Mouse (Mus musculus): Measurements from ENCODE around the gene 4930523C07Rik.

Gene 4930523C07Rik

GRCm38 (mm10) chr1:160045971-160046370 lies 1.8 kb downstream of the 4930523C07Rik start:
- no peak for DNase-seq (ENCODE audit: low read depth, low spot score)

DNA sequence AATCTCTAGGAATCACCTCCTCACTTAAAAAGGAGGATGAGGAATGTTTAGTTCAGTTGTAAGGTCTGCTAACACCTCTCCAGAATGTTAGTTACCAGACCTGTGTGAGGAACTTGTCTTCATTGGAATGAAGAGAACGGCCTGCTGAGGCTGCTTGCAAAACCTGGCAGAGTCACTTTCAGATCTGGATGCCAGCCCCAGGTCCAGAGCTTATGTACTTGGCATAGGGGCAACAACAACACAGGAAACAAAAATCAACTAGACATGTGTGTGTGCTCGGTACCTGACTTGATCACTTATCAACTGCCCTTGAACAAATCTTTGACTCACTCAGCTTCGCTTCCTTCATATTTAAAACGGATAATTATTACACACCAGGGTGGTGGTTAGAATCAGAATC lies 2.6 kb downstream of the 4930523C07Rik start:
- no peak for DNase-seq (ENCODE audit: low read depth, low spot score)

DNA sequence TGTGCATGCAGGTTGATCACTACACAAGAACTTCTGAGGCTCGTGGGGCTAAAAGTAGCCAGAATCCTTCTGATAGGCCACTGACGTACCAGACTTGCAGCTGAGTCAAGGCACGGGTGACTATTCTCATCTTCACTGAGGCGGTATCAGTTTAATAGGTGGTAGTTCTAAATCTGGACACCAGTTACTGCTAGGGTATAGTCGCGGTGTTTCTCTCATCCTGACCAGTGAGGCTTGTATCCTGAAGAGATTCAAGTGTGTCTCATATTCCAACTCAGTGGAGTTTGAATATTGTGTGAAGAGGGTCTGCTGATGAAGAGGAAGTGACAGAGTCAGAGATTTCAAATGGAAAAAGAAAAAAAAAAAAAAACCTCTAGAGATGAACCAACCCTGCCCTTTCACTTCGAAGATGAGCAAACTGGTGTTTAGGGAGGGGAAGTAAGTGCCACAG lies 3.3 kb downstream of the 4930523C07Rik start:
- DNase-seq (ENCODE audit: low read depth, low spot score) = no peak

- no peak for DNase-seq (ENCODE audit: low read depth, low spot score)
Measured at GRCm38 (mm10) chr1:160049131-160049880, 5.1 kb downstream of the 4930523C07Rik start.

GRCm38 (mm10) chr1:160050898-160051297 lies 6.7 kb downstream of the 4930523C07Rik start:
- no peak for DNase-seq (ENCODE audit: low read depth, low spot score)

DNA sequence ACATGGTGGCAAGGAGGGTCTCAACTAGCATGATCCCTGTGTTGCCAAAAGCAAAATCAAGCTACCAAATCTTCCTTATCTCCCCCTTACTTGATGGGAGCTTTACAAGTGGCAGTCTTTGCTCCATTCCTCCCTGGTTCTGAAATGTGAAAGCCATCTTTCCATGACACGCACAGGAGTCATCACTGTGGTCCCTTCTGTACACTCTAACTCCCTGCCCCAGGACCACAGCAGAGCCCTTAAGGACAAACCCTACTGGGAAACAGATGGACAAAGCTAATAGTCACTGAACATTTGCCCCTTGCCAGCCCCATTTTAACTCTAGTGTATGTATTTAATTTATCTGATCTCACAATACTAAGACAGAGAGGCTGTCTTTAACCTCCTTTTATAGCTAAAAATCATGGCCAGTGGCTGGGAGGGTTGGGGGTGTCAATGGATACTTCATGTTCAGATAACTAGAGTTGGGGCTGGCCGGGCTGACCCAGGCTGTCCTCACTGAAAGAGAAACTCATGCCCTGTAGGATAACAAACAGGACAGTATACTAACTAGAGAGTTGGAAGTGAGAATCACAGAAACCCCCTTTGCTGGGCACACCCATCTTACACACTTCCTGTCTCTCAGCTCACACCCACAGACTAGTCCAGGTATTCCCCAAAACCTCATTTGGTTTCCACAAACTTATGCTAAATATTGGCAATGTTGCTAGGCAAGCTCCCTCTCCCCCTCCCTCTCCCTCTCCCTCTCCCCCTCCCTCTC lies 8.6 kb downstream of the 4930523C07Rik start:
- DNase-seq (ENCODE audit: low read depth, low spot score) = no peak

DNA sequence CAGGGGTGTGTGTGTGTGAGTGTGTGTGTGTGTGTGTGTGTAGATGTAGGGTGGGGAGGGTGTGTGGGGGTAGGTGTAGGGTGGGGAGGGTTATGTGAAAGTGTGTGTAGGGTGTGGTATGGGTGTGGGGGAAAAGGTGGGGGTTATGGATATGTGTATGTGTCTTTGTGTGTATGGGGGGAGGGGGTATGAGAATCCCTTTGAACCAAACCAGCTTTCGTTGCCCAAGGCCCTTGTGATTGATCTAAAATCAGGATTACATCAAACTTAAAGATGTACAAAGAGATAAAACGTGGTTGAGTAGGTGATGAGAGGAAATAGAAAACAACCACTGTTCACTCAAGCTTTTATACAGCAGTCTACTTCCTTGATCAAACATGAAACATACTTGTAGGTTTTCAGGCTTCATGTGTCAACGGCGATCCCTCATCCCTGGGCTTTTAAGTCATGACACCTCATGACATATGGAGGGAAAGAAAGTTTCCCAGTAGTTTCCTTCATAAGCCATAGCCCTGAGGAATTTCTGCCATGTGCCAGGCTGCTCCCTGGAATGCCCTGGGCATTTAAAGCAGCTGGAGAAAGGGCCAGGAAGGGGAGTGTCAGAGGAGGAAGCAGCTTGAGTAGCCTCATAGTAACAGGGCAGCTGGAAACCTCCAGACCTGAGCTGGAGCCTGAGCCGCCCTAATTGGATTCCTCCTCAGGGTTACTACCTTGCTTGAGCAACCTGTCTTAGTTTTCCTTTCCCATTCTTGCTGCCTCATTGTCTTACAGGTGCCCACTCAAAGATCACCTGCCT lies 9.5 kb downstream of the 4930523C07Rik start:
- DNase-seq (ENCODE audit: low read depth, low spot score) = peak; percentile 71

DNA sequence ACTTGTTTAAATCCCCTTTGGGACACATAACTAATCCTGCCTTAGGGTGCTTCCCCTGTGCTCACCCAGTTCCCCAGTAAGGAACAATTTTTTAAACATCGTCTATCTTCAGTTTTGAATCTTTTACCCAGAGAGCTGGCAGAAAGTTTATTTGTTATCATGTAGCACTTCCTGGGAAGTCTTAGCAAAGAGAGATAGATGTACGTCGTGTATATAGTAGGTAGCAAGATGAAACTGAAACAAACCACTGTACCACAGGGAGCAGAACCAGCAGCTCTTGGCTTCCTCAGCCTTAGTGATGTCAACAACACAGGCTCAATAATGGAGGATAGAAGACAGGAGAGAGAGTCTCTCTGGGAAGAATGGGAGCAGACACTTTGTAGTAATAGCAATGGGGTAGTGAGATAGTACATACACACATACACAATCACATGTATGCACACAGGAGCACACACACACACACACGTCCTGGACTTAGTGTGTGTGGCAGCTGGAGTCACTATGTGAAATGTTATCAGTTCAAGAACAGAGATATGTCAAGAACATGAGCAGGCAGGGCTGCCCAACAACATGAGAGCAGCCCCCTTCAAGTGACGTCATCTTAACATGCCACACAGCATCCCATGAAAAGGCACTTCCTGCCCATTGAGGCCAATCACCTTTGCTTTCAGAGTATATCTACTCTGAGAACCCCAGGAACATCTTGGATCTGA lies 10.3 kb downstream of the 4930523C07Rik start:
- DNase-seq (ENCODE audit: low read depth, low spot score) = no peak

DNA sequence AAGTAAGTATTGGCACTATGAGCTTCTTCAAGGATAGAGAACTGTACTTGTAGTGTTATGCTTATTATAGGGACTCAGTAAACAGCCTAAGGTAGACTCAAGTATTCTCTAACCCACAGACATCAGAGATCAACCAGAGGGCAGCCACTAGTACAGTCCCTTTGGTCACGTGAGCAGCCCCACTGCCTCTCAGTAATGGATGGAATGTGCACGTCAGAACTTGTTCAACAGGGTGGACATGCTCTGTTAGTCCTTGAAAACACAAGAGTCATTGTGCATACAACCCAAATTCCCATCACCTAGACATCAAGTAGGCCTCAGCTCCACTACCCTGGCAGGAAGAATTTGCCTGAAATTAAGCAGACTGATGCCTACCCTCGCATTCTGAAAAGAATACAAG lies 13.5 kb downstream of the 4930523C07Rik start:
- DNase-seq (ENCODE audit: low read depth, low spot score) = no peak

DNA sequence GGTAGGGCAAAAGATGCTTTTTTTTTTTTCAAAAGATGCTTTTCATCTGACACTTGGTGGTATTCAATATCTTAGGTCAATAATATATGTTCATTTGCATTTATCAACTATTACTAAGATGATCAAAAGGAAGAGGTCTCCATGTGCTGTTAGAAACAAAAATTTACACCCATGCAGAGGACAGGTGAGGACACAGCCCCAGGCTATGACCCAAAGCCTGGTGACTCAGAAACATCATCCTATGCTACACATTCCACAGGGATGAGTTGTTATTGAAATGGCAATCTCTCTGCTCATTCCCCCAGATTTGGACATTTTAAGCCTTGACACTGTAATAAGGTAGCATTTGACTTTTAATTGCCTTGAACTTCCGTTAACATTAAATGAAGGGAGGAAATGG lies 15.7 kb downstream of the 4930523C07Rik start:
- peak; percentile 81 for DNase-seq (ENCODE audit: low read depth, low spot score)

GRCm38 (mm10) chr1:160060542-160060941 lies 16.4 kb downstream of the 4930523C07Rik start:
- DNase-seq (ENCODE audit: low read depth, low spot score) = peak; percentile 78

DNA sequence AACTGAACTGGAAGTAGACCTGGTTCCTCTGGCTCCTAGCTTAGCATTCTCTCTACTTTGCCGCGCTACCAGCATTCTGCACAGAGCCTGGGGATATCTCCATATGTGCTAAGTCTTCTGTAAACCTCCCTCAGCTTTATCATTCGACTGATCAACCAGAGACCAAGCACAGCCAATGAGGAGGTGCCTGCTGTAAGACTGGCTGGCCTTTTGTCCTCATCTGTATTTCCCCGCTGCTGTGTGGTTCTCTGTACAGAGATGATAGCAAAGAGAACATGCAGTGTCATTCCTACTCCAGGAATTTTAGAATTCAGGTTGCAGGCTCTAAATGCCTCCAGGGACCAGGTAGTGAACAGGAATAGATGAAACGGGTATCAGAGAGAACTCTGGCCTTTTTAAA lies 17.1 kb downstream of the 4930523C07Rik start:
- DNase-seq (ENCODE audit: low read depth, low spot score) = no peak

DNA sequence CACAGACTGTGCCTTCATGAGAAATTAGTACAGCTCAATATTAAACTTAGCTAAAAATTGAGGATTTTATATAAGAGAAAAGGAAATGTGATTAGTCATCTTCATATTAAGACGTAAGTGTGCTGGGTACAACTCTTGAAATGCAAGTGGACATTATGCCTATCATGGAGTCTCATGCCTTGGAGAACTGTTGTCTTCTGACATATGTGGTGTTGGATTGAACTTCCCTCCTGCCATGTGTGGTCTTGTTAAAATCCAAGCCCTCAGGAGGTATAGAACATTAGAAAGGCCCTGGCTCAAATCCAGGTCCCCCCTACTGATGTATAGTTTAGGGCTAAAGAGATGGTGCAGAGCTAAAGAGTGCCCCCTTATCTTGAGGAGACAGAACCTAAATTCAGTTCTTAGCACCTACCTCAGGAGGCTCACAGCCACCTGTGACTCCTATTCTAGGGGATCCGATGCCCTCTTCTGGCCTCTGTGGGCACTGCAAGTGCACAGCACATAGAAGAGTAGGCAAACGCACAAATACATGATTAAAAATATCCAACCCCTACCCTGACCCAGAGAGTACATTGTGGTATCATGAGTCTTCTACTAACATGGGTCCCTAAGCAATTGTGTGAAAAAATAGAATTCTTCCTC lies 17.7 kb downstream of the 4930523C07Rik start:
- peak; percentile 40 for DNase-seq (ENCODE audit: low read depth, low spot score)

DNA sequence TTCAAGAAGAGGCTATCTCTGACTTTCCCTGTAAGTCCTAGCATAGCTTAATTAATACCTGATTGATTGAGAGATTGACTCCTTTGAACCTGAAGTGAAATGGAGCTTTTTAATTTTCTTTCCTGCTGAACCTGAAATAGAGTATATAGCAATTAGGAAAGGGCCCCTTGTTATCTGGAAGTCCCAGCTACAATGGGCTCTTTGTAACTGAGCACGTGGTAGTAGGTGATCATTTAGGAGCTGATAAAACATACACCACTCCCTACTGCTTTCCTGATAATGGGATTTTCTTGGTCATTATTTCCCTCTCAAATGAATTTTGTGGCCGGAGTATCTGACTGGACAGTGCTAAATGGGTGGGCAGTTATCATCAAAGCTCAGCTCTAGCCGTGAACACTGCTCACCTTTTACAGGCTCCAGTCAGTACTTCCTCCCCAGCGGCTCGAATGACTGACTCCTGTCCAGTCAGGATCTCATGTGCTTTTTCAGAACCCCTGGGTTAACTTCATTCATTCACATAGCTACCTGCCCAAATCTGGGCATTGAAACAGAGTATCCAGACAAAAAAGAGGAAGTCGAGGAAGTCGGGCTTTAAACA lies 20.5 kb downstream of the 4930523C07Rik start:
- no peak for DNase-seq (ENCODE audit: low read depth, low spot score)

DNA sequence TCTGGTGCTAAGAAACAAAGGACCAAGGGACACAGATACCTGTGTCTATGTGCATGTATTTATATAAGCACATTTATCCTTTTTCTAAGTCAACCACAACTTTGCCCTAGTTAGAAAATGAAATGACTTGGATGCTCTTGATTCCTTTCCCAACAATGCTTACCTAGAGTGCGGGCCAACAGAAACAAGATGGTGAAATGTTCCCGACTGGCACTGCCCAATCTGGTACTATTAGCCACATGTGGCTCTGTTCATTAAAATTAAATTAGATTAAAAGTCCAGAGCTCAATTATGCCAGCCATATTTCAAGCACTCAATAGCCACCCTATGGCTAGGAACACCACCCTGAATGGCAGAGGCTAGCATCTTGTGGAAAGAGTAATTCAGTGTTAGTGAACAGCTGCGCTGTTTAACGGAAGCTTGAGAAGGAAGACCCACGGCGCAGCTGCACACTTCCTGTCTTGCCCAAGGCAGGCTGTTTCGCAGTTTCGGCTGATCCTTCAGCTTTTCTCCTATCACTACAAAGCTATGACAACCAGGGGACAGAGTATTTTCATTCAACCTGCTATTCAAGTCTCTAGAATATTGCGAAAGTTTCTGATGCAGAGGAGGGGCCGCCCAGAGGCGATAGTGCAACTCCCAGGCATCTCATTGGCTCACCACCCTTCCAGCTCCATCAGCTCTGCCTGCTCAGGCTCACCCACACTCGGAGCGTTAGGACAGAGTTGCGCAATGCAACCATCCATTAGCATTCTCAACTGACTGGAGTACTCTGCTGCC lies 34.9 kb downstream of the 4930523C07Rik start:
- peak; percentile 52 for DNase-seq (ENCODE audit: low read depth, low spot score)

DNA sequence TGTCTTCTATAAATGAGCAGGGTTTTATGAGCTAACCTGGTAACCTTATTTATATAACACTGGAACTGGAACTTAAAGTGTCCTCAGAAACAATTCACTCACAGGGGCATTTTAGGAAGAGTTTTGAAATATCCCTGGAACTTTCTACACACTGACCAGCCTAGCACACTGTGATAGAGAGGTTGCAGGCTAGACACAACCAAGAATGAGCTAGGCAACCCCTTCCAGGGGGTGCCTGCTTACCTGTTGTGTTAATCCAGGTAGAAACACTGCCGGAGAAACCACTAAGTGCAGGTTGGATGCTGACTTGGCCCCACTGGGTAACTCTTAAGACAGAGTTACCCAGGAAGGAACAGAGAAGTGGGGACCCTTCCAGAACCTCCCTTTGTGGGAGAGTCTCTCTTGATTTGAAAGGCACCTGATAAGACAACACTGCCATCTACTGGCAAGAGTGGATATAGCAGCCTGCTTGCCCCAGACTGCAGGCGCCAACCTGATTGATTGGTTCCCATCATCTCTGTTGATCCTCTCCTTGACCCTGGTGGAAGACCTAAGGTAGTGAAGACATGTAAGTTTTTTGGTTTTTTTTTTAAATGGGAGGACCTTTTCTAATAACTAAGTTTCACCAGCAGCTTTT lies 36.7 kb downstream of the 4930523C07Rik start:
- peak; percentile 81 for DNase-seq (ENCODE audit: low read depth, low spot score)

DNA sequence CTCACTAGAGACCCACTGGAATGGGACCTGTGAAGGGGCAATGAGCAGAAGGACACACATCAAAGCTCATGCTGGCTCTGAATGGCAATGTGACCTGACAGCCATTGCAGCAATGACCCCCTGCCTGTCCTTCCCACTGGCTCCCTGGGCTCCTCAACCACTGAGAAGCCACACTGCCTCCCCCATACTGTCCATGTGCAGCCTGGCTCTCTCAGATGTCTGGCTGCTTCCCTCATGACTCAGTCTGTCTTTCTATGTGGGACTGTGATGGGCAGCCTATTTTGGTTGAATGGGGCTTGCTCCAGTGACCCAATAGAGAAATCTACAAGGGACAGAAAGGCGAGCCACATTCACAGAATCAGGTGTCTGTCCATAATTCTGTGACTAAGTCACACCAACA lies 38.5 kb downstream of the 4930523C07Rik start:
- peak; percentile 27 for DNase-seq (ENCODE audit: low read depth, low spot score)

DNA sequence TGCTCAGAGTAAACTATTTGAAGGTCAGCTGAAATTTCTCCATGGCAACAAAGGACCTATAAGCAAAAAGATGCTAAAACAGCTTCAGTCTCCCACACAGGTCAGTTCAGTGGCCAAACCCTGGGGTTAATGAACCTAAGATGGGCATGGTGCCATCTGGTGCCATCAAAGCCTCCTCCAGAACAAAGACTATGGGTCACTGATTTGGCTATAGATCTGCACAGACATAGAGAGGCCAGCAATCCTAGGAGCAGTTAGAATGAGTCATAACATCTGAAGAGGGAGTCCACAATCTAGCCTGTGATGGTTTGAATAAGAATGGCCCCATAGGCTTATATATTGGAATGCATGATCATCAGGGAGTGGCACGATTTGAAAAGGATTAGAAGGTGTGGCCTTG lies 40.1 kb downstream of the 4930523C07Rik start:
- peak; percentile 25 for DNase-seq (ENCODE audit: low read depth, low spot score)

- peak; percentile 39 for DNase-seq (ENCODE audit: low read depth, low spot score)
Measured at GRCm38 (mm10) chr1:160086651-160087050, 42.5 kb downstream of the 4930523C07Rik start.

Measured in 3T3-L1 (cell line).